Mouse (Mus musculus): ENCODE data around the gene Eps8l1.
"Not testable (repeated sequence)": the region's sequence is repeated elsewhere in the genome, so short reads cannot be mapped to it uniquely, and the experiment has no call there.

The Eps8l1 gene

DNA sequence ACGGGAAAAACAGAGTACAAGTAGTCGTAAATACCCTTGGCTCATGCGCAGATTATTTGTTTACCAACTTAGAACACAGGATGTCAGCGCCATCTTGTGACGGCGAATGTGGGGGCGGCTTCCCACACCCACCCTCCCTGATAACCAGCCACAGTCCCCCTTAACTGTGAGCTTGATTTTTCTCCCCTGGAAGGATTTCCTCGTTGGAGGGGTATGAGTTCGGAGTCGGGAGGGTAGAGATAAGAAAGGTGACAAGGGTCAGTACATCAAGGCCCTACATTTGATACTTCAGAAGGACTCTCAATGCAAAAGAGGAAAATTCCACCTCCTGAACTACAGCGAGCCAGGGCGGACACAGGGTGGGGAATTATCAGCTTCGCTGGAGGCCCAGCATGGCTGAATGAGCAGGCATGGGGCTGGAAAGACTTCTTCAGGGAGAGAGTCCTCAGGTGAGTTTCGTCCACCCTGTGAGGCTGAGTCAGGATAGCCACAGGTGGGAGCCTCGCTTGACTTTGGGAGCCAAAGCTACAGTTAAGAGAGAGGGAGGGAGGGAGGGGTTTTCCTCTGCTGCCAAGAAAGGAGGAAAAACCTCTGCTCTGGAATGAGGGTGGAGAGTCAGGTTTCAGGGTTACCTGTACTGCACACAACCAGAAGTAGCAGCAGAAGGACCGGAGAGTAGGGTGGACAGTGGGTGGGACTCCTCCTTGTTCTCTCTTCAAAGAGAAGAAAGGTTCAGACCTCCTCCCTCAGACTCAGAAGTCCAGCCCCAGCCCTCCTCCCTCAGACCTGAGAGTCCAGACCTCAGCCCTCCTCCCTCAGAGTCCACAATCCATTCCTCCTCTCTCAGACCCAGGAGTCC lies at the start of gene Eps8l1:
Gene Eps8l1 (plus strand): TSS at position 99 of the 859 bp plus-strand sequence.
- POLR2A ChIA-PET = interaction anchor here in 2 of 4 experiments (0.8 to 0.9 kb wide), 2 partner anchors 8 to 56 kb away, joined by 3 read pairs; no protein-coding TSS in a partner anchor

DNA sequence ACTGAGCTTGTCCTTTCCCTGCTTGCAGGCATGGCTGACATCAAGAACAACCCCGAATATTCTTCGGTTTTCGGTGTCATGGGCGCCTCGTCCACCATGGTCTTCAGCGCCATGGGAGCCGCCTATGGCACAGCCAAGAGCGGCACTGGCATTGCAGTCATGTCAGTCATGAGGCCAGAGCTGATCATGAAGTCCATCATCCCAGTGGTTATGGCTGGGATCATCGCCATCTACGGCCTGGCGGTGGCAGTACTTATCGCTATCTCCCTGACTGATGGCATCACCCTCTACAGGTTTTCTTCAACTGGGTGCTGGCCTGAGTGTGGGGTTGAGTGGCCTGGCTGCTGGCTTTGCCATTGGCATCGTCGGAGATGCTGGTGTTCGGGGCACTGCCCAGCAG lies 48.1 kb upstream of the Eps8l1 start:
- POLR2A ChIA-PET = not testable (repeated sequence)
- CTCF ChIA-PET = interaction anchor here in 1 of 4 experiments (0.5 kb wide), 1 partner anchor 1234 kb away, joined by 3 read pairs; no protein-coding TSS in a partner anchor

More for the DNA sequence above, at the start of gene Eps8l1:
- CTCF ChIA-PET = interaction anchor here in 1 of 4 experiments (0.6 kb wide), 1 partner anchor 300 kb away, joined by 4 read pairs; no protein-coding TSS in a partner anchor

GRCm38 (mm10) chr7:4419681-4420080 lies 40.8 kb upstream of the Eps8l1 start:
- CTCF ChIA-PET = no interaction called here
- POLR2A ChIA-PET = interaction anchor here in 1 of 4 experiments (1.0 kb wide), 1 partner anchor 13 kb away, joined by 3 read pairs; no protein-coding TSS in a partner anchor

- CTCF ChIA-PET = interaction anchor here in 1 of 4 experiments (0.7 kb wide), 1 partner anchor 632 kb away, joined by 4 read pairs; no protein-coding TSS in a partner anchor
Observed at GRCm38 (mm10) chr7:4420230-4420629, 40.2 kb upstream of the Eps8l1 start.

DNA sequence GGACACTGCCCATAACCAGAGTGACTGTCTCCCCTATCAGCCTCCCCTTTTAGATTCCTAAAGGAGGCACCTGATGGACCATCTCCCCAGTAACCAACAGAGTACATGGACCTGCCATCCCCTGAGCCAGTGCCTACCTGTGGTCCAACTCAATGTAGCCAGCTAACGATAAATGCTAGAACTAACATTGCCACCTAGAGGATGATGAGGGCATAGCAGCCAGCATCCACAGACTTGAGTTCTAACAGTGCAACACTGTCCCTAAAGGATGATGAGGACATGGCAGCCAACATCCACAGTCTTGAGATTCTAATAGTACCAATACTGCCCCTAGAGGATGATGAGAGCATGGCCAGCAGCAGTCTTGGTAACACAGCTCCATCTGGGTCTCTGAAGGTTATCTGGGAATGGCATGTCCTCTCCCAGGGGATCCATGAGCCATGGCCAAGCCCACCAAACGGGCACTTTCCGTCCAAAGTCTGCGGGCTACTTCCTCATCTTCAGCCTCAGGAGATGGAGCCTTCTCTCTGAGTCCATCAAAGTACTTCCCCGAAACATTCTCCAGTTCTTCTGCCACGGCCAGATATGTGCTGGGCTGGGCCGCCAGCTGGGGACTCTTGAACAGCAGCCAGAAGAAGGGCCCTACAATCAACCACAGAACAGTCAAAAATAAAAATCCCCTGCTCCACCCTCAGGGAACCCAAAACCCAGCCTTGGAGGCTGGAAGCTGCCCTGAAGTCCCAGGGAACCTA lies 33.1 kb upstream of the Eps8l1 start:
- CTCF ChIA-PET = interaction anchor here (0.5 to 3.3 kb wide), 101 partner anchors 10 to 1206 kb away, joined by 3 to 31 read pairs (median 4); partner anchors contain the start of genes Cdc42ep5 (in 2 of the 4), Ndufa3 (in 2 of the 4), Ppp1r12c (in 2 of the 4) and Tnni3 (in 2 of the 4)
- POLR2A ChIA-PET = interaction anchor here (0.6 to 2.2 kb wide), 24 partner anchors 9 to 783 kb away, joined by 3 to 14 read pairs (median 3); partner anchors contain the start of genes Leng8 (in 2 of the 4), Cnot3 (in 1 of the 4), Mboat7 (in 1 of the 4) and Ppp1r12c (in 1 of the 4)

More at GRCm38 (mm10) chr7:4420230-4420629, 40.2 kb upstream of the Eps8l1 start:
- POLR2A ChIA-PET = no interaction called here

DNA sequence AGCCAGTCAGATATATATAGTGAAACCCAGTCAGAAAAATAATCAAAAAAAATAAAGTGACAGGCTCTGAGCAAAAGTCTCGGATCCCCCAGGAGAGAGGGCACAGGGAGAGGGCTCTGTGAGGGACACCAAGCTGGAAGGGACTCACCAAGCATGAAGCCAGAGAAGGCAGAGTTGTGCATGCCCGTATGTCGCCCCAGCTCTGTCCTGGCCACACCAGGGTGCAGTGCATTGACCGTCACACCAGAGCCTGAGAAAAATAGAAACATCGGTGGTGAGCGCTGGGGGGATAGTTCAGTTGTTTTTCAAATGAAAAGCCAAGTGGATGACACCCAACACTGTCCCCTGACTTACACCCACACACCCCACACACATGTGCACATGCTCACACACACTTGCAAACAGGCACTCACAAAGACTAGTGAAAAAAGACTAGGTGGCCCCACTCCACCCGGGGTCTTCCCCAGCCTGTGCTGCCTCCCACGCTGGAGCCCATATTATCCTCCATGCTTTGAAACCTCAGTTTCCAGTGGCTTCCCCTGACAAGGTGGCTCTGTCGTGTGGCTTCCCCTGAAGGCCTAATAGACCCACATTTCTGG lies 30.1 kb upstream of the Eps8l1 start:
- ChIA-PET POLR2A (no interaction called here), CTCF (no interaction called here)

GRCm38 (mm10) chr7:4431548-4431947 lies 28.9 kb upstream of the Eps8l1 start:
- CTCF ChIA-PET = interaction anchor here in 3 of 4 experiments (1.0 to 2.0 kb wide), 5 partner anchors 10 to 301 kb away, joined by 3 to 7 read pairs (median 3); no protein-coding TSS in a partner anchor
- POLR2A ChIA-PET = interaction anchor here in 2 of 4 experiments (0.5 to 2.9 kb wide), 5 partner anchors 13 to 306 kb away, joined by 3 to 11 read pairs (median 4); no protein-coding TSS in a partner anchor

- ChIA-PET POLR2A (interaction anchor here in 2 of 4 experiments (0.5 to 2.9 kb wide), 5 partner anchors 12 to 307 kb away, joined by 3 to 11 read pairs (median 4); no protein-coding TSS in a partner anchor), CTCF (interaction anchor here in 3 of 4 experiments (1.0 to 2.0 kb wide), 5 partner anchors 9 to 301 kb away, joined by 3 to 7 read pairs (median 3); no protein-coding TSS in a partner anchor)
Observed at GRCm38 (mm10) chr7:4432026-4432425, 28.4 kb upstream of the Eps8l1 start.

GRCm38 (mm10) chr7:4437721-4438120 lies 22.8 kb upstream of the Eps8l1 start:
- CTCF ChIA-PET = interaction anchor here in 2 of 4 experiments (0.6 to 1.6 kb wide), 2 partner anchors 10 kb away, joined by 4 to 9 read pairs; no protein-coding TSS in a partner anchor
- POLR2A ChIA-PET = no interaction called here

DNA sequence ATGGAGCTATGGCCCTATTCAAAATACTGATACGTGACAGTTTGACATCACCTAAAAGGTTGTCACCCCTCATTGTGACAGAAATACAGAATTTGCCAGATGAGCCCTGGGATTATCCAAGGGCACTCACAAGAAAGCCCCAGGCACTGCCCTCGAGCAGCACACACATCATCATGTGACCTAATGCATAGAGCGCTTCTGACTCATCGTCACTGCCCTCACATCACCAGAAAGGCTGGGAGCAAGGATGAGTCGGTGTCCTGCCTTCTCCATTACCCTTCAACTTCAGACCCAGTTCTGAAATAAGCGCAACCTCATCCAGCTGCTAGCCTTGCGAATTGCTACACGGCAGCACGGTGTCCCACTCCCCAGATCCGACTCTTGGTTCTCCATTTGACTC lies 19.9 kb upstream of the Eps8l1 start:
- ChIA-PET POLR2A (interaction anchor here in 1 of 4 experiments (1.5 kb wide), 1 partner anchor 309 kb away, joined by 3 read pairs; no protein-coding TSS in a partner anchor), CTCF (interaction anchor here in 3 of 4 experiments (0.6 to 1.3 kb wide), 3 partner anchors 9 to 315 kb away, joined by 3 read pairs; no protein-coding TSS in a partner anchor)

GRCm38 (mm10) chr7:4445216-4445791 lies 15.2 kb upstream of the Eps8l1 start, which contains the start of gene Rdh13:
Gene Rdh13 (minus strand): TSS chr7:4445649.
- ChIA-PET CTCF (interaction anchor here in 3 of 4 experiments (0.5 to 2.4 kb wide), 11 partner anchors 18 to 828 kb away, joined by 3 to 14 read pairs (median 3); partner anchors contain the start of gene Ndufa3 (in 1 of the 3)), POLR2A (interaction anchor here in 3 of 4 experiments (0.6 to 2.0 kb wide), 24 partner anchors 9 to 828 kb away, joined by 3 to 14 read pairs (median 4); partner anchors contain the start of genes Leng8 (in 3 of the 3), Tsen34 (in 2 of the 3), Cnot3 (in 1 of the 3) and Leng1 (in 1 of the 3))

GRCm38 (mm10) chr7:4447138-4447537 lies 13.3 kb upstream of the Eps8l1 start:
- POLR2A ChIA-PET = interaction anchor here in 1 of 4 experiments (1.1 kb wide), 1 partner anchor 55 kb away, joined by 3 read pairs; the partner anchor contains the start of gene Ppp1r12c
- CTCF ChIA-PET = interaction anchor here in 2 of 4 experiments (0.6 to 0.7 kb wide), 2 partner anchors 20 to 850 kb away, joined by 3 read pairs; no protein-coding TSS in a partner anchor

DNA sequence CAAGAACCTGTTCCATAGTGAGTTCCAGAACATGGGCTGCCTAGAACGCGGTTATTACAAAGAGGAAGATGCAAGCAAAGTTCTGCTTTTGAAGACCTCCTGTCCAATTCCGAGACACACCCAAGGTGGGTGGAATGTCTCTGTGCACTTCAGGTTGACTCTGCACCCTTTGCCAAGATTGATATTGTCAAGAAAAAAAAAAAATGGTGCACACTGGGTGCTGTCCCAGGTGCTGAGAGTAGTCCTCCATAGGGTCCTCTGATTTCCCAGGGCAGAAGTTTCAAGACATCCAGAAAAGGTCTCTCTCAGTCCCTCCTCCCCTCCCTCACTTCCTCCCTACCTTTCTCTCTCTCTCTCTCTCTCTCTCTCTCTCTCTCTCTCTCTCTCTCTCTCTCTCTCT lies 12.0 kb upstream of the Eps8l1 start:
- ChIA-PET POLR2A (interaction anchor here in 2 of 4 experiments (0.7 kb wide), 2 partner anchors 297 to 866 kb away, joined by 3 to 6 read pairs; no protein-coding TSS in a partner anchor), CTCF (interaction anchor here in 2 of 4 experiments (0.6 to 1.9 kb wide), 2 partner anchors 317 to 487 kb away, joined by 5 to 10 read pairs; no protein-coding TSS in a partner anchor)

GRCm38 (mm10) chr7:4449211-4449610 lies 11.3 kb upstream of the Eps8l1 start:
- ChIA-PET CTCF (interaction anchor here in 3 of 4 experiments (0.6 to 1.9 kb wide), 3 partner anchors 22 to 486 kb away, joined by 5 to 10 read pairs (median 5); no protein-coding TSS in a partner anchor), POLR2A (interaction anchor here in 3 of 4 experiments (0.6 to 1.0 kb wide), 6 partner anchors 21 to 974 kb away, joined by 3 to 6 read pairs (median 3); no protein-coding TSS in a partner anchor)

DNA sequence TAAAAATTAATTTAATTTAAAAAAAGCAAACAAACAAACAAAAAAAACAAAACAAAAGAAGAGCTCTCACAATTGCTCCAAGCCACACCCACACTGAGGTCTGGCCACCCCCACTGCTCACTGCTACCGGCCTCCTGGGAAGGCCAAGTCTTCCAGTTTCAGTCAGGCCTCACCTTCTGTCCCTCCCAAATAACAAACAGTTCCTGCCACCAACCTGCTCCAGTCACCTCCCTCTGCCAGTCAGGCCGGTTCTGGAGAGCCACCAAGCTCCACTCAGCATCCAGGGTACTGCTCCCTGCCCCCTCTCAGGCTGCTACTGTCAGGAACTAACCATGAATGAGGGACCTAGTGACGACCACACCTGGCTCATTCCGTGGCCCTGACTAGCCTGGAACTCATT lies 7.8 kb upstream of the Eps8l1 start:
- ChIA-PET CTCF (interaction anchor here in 3 of 4 experiments (0.6 to 1.1 kb wide), 5 partner anchors 9 to 1589 kb away, joined by 3 to 4 read pairs (median 3); partner anchors contain the start of gene Tnni3 (in 1 of the 3)), POLR2A (interaction anchor here in 3 of 4 experiments (0.5 to 2.0 kb wide), 11 partner anchors 11 to 1161 kb away, joined by 3 to 10 read pairs (median 4); partner anchors contain the start of genes Cnot3 (in 1 of the 3), Leng8 (in 1 of the 3), Ppp1r12c (in 1 of the 3) and Rpl28 (in 1 of the 3))

- ChIA-PET POLR2A (interaction anchor here in 3 of 4 experiments (0.9 to 2.5 kb wide), 10 partner anchors 11 to 352 kb away, joined by 3 to 10 read pairs (median 3); partner anchors contain the start of genes Ppp1r12c (in 1 of the 3) and Tnni3 (in 1 of the 3)), CTCF (interaction anchor here in 2 of 4 experiments (0.6 to 1.5 kb wide), 6 partner anchors 10 to 357 kb away, joined by 3 to 5 read pairs (median 4); no protein-coding TSS in a partner anchor)
Observed at GRCm38 (mm10) chr7:4464194-4464824, 3.8 kb downstream of the Eps8l1 start.

All from embryonic stem cell, embryonic (primary cell).